Mouse (Mus musculus): ENCODE results near the gene Eri2. TPM values are rescaled to one million over a fixed set of nuclear protein-coding genes. Genes with fewer than 3 reads are reported as not detected.
"Not testable (repeated sequence)": the region's sequence is repeated elsewhere in the genome, so short reads cannot be mapped to it uniquely, and the experiment has no call there.

The Eri2 gene
- polyA plus RNA-seq, 1 experiment from 2014 or later, result 15.1 TPM

- H3K9me3 ChIP-seq (ENCODE audit: control insufficient read depth, low read length), result no peaks in the 10 kb centered on the region
- WGBS, result 80% methylated on average over 1 of the region's 1 CpGs
Observed at GRCm38 (mm10) chr7:119753696-119754095, 40.2 kb downstream of the Eri2 start.

GRCm38 (mm10) chr7:119749942-119750341 lies 43.9 kb downstream of the Eri2 start:
- H3K36me3 ChIP-seq (ENCODE audit: control insufficient read depth, insufficient read depth, low read length), result no peaks in the 10 kb centered on the region
- no peaks in the 10 kb centered on the region for H3K9me3 ChIP-seq (ENCODE audit: control insufficient read depth, low read length)
- no peak overlapping the region for H3K27ac ChIP-seq (ENCODE audit: low read length)
- 61% methylated on average over 2 of the region's 2 CpGs for WGBS
- no peaks in the 10 kb centered on the region for H3K27me3 ChIP-seq (replicated peaks; ENCODE audit: control insufficient read depth, insufficient read depth, low read length)
- no peak for ATAC-seq
- no peaks in the 10 kb centered on the region for H3K4me1 ChIP-seq (ENCODE audit: control insufficient read depth, insufficient read depth, low read length)
- no peak overlapping the region for H3K9ac ChIP-seq (ENCODE audit: low read depth, low read length)
- no peak overlapping the region for H3K4me2 ChIP-seq (ENCODE audit: low read depth, low read length)
- no peak overlapping the region for H3K4me3 ChIP-seq (ENCODE audit: low read length)

More at GRCm38 (mm10) chr7:119753696-119754095, 40.2 kb downstream of the Eri2 start:
- H3K36me3 ChIP-seq (ENCODE audit: control insufficient read depth, insufficient read depth, low read length), result no peaks in the 10 kb centered on the region
- H3K27me3 ChIP-seq (replicated peaks; ENCODE audit: control insufficient read depth, insufficient read depth, low read length), result no peaks in the 10 kb centered on the region
- no peak overlapping the region for H3K27ac ChIP-seq (ENCODE audit: low read length)
- no peak overlapping the region for H3K4me2 ChIP-seq (ENCODE audit: low read depth, low read length)
- H3K9ac ChIP-seq (ENCODE audit: low read depth, low read length), result no peak overlapping the region
- no peaks in the 10 kb centered on the region for H3K4me1 ChIP-seq (ENCODE audit: control insufficient read depth, insufficient read depth, low read length)
- no peak for ATAC-seq
- no peak overlapping the region for H3K4me3 ChIP-seq (ENCODE audit: low read length)

GRCm38 (mm10) chr7:119748761-119749160 lies 45.1 kb downstream of the Eri2 start:
- WGBS, result 61% methylated on average over 1 of the region's 2 CpGs
- H3K36me3 ChIP-seq (ENCODE audit: control insufficient read depth, insufficient read depth, low read length), result no peaks in the 10 kb centered on the region

GRCm38 (mm10) chr7:119745869-119746268 lies 48.0 kb downstream of the Eri2 start:
- H3K27me3 ChIP-seq (replicated peaks; ENCODE audit: control insufficient read depth, insufficient read depth, low read length), result no peaks in the 10 kb centered on the region
- H3K4me2 ChIP-seq (ENCODE audit: low read depth, low read length), result no peak overlapping the region
- H3K4me1 ChIP-seq (ENCODE audit: control insufficient read depth, insufficient read depth, low read length), result peaks cover 5% of the 10 kb centered on the region; the same call in 1 of the 2 replicates
- H3K36me3 ChIP-seq (ENCODE audit: control insufficient read depth, insufficient read depth, low read length), result no peaks in the 10 kb centered on the region
- 66% methylated on average over 1 of the region's 1 CpGs for WGBS
- H3K4me3 ChIP-seq (ENCODE audit: low read length), result no peak overlapping the region
- no peak overlapping the region for H3K27ac ChIP-seq (ENCODE audit: low read length)
- no peaks in the 10 kb centered on the region for H3K9me3 ChIP-seq (ENCODE audit: control insufficient read depth, low read length)
- H3K9ac ChIP-seq (ENCODE audit: low read depth, low read length), result no peak overlapping the region
- ATAC-seq, result no peak

More at GRCm38 (mm10) chr7:119748761-119749160, 45.1 kb downstream of the Eri2 start:
- peaks cover 5% of the 10 kb centered on the region; the same call in 1 of the 2 replicates for H3K4me1 ChIP-seq (ENCODE audit: control insufficient read depth, insufficient read depth, low read length)
- no peak overlapping the region for H3K9ac ChIP-seq (ENCODE audit: low read depth, low read length)
- H3K27me3 ChIP-seq (replicated peaks; ENCODE audit: control insufficient read depth, insufficient read depth, low read length), result no peaks in the 10 kb centered on the region
- H3K4me2 ChIP-seq (ENCODE audit: low read depth, low read length), result no peak overlapping the region
- H3K9me3 ChIP-seq (ENCODE audit: control insufficient read depth, low read length), result no peaks in the 10 kb centered on the region
- no peak overlapping the region for H3K4me3 ChIP-seq (ENCODE audit: low read length)
- ATAC-seq, result no peak
- no peak overlapping the region for H3K27ac ChIP-seq (ENCODE audit: low read length)

- peak overlapping the region; percentile 20 for H3K4me3 ChIP-seq (ENCODE audit: low read length)
- WGBS, result 9% methylated on average over 34 of the region's 34 CpGs
- peak; percentile 64 for ATAC-seq
Observed at GRCm38 (mm10) chr7:119744321-119744720, 49.5 kb downstream of the Eri2 start.

GRCm38 (mm10) chr7:119739798-119740468 lies 53.9 kb downstream of the Eri2 start:
- H3K4me3 ChIP-seq (ENCODE audit: low read length), result peak overlapping the region; percentile 35
- peak overlapping the region; percentile 40; the same call in 1 of the 2 replicates for H3K9ac ChIP-seq (ENCODE audit: low read depth, low read length)
- H3K9me3 ChIP-seq (ENCODE audit: control insufficient read depth, low read length); H3K27ac ChIP-seq (ENCODE audit: low read length); H3K36me3 ChIP-seq (ENCODE audit: control insufficient read depth, insufficient read depth, low read length); H3K27me3 ChIP-seq (replicated peaks; ENCODE audit: control insufficient read depth, insufficient read depth, low read length); H3K4me1 ChIP-seq (ENCODE audit: control insufficient read depth, insufficient read depth, low read length): not testable (repeated sequence)
- WGBS, result 5% methylated on average over 27 of the region's 44 CpGs
- ATAC-seq, result 0 out of 2 replicates have a peak, but pooled peaks have one; percentile 44
- H3K4me2 ChIP-seq (ENCODE audit: low read depth, low read length), result peak overlapping the region; percentile 50

More at GRCm38 (mm10) chr7:119744321-119744720, 49.5 kb downstream of the Eri2 start:
- H3K9me3 ChIP-seq (ENCODE audit: control insufficient read depth, low read length), result no peaks in the 10 kb centered on the region
- no peak overlapping the region for H3K27ac ChIP-seq (ENCODE audit: low read length)
- peak overlapping the region; percentile 32 for H3K4me2 ChIP-seq (ENCODE audit: low read depth, low read length)
- peaks cover 5% of the 10 kb centered on the region; the same call in 1 of the 2 replicates for H3K4me1 ChIP-seq (ENCODE audit: control insufficient read depth, insufficient read depth, low read length)
- H3K27me3 ChIP-seq (replicated peaks; ENCODE audit: control insufficient read depth, insufficient read depth, low read length), result no peaks in the 10 kb centered on the region
- H3K36me3 ChIP-seq (ENCODE audit: control insufficient read depth, insufficient read depth, low read length), result no peaks in the 10 kb centered on the region
- H3K9ac ChIP-seq (ENCODE audit: low read depth, low read length), result peak overlapping the region; percentile 35; the same call in 1 of the 2 replicates

- Histone ChIP-seq H3K36me3 (ENCODE audit: control insufficient read depth, insufficient read depth, low read length) (no peaks in the 10 kb centered on the region), H3K27me3 (replicated peaks; ENCODE audit: control insufficient read depth, insufficient read depth, low read length) (no peaks in the 10 kb centered on the region), H3K9me3 (ENCODE audit: control insufficient read depth, low read length) (no peaks in the 10 kb centered on the region), H3K4me2 (ENCODE audit: low read depth, low read length) (no peak overlapping the region), H3K27ac (ENCODE audit: low read length) (no peak overlapping the region), H3K4me1 (ENCODE audit: control insufficient read depth, insufficient read depth, low read length) (no peaks in the 10 kb centered on the region), H3K4me3 (ENCODE audit: low read length) (no peak overlapping the region), H3K9ac (ENCODE audit: low read depth, low read length) (no peak overlapping the region)
- 79% methylated on average over 2 of the region's 2 CpGs for WGBS
- ATAC-seq, result no peak
Observed at GRCm38 (mm10) chr7:119738877-119739276, 55.0 kb downstream of the Eri2 start.

GRCm38 (mm10) chr7:119731262-119731661 lies 62.6 kb downstream of the Eri2 start:
- not testable (repeated sequence) for H3K9me3 ChIP-seq (ENCODE audit: control insufficient read depth, low read length); ATAC-seq; H3K4me1 ChIP-seq (ENCODE audit: control insufficient read depth, insufficient read depth, low read length); H3K9ac ChIP-seq (ENCODE audit: low read depth, low read length); H3K36me3 ChIP-seq (ENCODE audit: control insufficient read depth, insufficient read depth, low read length); H3K4me2 ChIP-seq (ENCODE audit: low read depth, low read length); H3K4me3 ChIP-seq (ENCODE audit: low read length); H3K27ac ChIP-seq (ENCODE audit: low read length); H3K27me3 ChIP-seq (replicated peaks; ENCODE audit: control insufficient read depth, insufficient read depth, low read length)
- 82% methylated on average over 4 of the region's 4 CpGs for WGBS

- no peaks in the 10 kb centered on the region for H3K27me3 ChIP-seq (replicated peaks; ENCODE audit: control insufficient read depth, insufficient read depth, low read length)
- 95% methylated on average over 2 of the region's 2 CpGs for WGBS
- no peak overlapping the region for H3K4me2 ChIP-seq (ENCODE audit: low read depth, low read length)
- H3K4me1 ChIP-seq (ENCODE audit: control insufficient read depth, insufficient read depth, low read length), result no peaks in the 10 kb centered on the region
- no peak overlapping the region for H3K27ac ChIP-seq (ENCODE audit: low read length)
- no peak overlapping the region for H3K9ac ChIP-seq (ENCODE audit: low read depth, low read length)
- no peaks in the 10 kb centered on the region for H3K36me3 ChIP-seq (ENCODE audit: control insufficient read depth, insufficient read depth, low read length)
- H3K4me3 ChIP-seq (ENCODE audit: low read length), result no peak overlapping the region
- ATAC-seq, result no peak
- H3K9me3 ChIP-seq (ENCODE audit: control insufficient read depth, low read length), result no peaks in the 10 kb centered on the region
Observed at GRCm38 (mm10) chr7:119727621-119728020, 66.2 kb downstream of the Eri2 start.
